Mouse (Mus musculus): ENCODE measurements around the gene Ifna15. TPM values are rescaled to one million over a fixed set of nuclear protein-coding genes. Genes with fewer than 3 reads are reported as not detected.

The Ifna15 gene
- polyA plus RNA-seq, 1 experiment from 2014 or later = not detected

DNA sequence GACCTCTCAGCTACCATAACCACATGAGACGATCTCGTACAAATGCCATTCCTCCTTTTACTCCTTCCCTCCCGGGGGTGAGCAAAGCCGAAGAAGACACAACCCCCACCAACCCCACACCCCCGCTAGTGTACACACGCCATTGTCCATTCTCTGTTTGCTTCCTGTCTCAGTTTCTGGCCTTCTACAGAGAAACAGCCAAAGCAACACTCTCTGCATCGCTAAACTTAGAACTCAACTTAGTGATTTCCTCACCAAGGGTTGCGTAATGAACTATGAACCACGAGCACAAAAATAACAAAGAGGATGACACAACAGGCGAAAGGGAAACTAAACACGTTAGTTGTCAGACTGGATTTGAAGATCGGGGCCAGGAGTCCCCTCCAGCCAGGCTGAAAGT, 20.7 kb downstream of the Ifna15 start:
- H3K36me3 ChIP-seq (ENCODE audit: control insufficient read depth, insufficient read depth, low read length) = no peaks in the 10 kb centered on the region
- H3K27ac ChIP-seq (ENCODE audit: low read depth, low read length) = no peak overlapping the region
- no peaks in the 10 kb centered on the region for H3K4me1 ChIP-seq (ENCODE audit: control insufficient read depth, insufficient read depth, low read length)
- no peaks in the 10 kb centered on the region for H3K9me3 ChIP-seq (ENCODE audit: control insufficient read depth, low read length)
- no peak for ATAC-seq (ENCODE audit: insufficient read depth, low FRiP score, low TSS enrichment)
- H3K9ac ChIP-seq (ENCODE audit: low read length) = no peak overlapping the region
- H3K27me3 ChIP-seq (ENCODE audit: control insufficient read depth, insufficient read depth, low read length) = no peaks in the 10 kb centered on the region
- no peak for DNase-seq (ENCODE audit: low spot score)
- 84% methylated on average over 12 of the region's 12 CpGs for WGBS
- no peak overlapping the region for H3K4me2 ChIP-seq (ENCODE audit: low read depth)
- no peak overlapping the region for H3K4me3 ChIP-seq (ENCODE audit: low read depth, low read length)

DNA sequence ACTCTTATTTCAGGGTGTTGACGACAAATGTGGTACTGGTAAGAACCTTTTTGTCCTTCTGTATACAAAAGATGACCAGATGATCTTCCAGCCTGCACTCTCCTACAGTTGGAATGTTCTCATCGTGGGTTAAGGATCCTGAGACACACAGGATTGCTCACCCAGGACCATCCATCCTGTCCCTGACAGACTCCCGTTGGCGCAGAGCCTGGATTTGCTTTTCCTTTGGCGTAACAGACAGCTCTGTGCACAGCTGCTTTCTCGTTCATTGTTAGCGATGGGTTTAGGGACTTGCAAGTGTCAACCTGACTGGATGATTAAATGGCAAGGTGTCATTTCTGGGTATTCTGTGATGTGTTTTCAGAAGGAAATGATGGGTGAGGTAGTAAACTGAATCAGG, 21.4 kb downstream of the Ifna15 start:
- H3K27ac ChIP-seq (ENCODE audit: low read depth, low read length) = no peak overlapping the region
- no peaks in the 10 kb centered on the region for H3K36me3 ChIP-seq (ENCODE audit: control insufficient read depth, insufficient read depth, low read length)
- no peak for ATAC-seq (ENCODE audit: insufficient read depth, low FRiP score, low TSS enrichment)
- H3K4me2 ChIP-seq (ENCODE audit: low read depth) = no peak overlapping the region
- DNase-seq (ENCODE audit: low spot score) = peak; percentile 9
- no peaks in the 10 kb centered on the region for H3K9me3 ChIP-seq (ENCODE audit: control insufficient read depth, low read length)
- H3K4me3 ChIP-seq (ENCODE audit: low read depth, low read length) = no peak overlapping the region
- 72% methylated on average over 7 of the region's 7 CpGs for WGBS
- no peak overlapping the region for H3K9ac ChIP-seq (ENCODE audit: low read length)
- no peaks in the 10 kb centered on the region for H3K27me3 ChIP-seq (ENCODE audit: control insufficient read depth, insufficient read depth, low read length)
- H3K4me1 ChIP-seq (ENCODE audit: control insufficient read depth, insufficient read depth, low read length) = no peaks in the 10 kb centered on the region

GRCm38 (mm10) chr4:88535742-88536141, 22.3 kb downstream of the Ifna15 start:
- no peak overlapping the region for H3K27ac ChIP-seq (ENCODE audit: low read depth, low read length)
- DNase-seq (ENCODE audit: low spot score) (no peak), ATAC-seq (ENCODE audit: insufficient read depth, low FRiP score, low TSS enrichment) (no peak)
- no peak overlapping the region for H3K9ac ChIP-seq (ENCODE audit: low read length)
- H3K27me3 ChIP-seq (ENCODE audit: control insufficient read depth, insufficient read depth, low read length) = no peaks in the 10 kb centered on the region
- H3K4me2 ChIP-seq (ENCODE audit: low read depth) = no peak overlapping the region
- H3K4me3 ChIP-seq (ENCODE audit: low read depth, low read length) = no peak overlapping the region
- H3K4me1 ChIP-seq (ENCODE audit: control insufficient read depth, insufficient read depth, low read length) = no peaks in the 10 kb centered on the region
- no peaks in the 10 kb centered on the region for H3K9me3 ChIP-seq (ENCODE audit: control insufficient read depth, low read length)
- H3K36me3 ChIP-seq (ENCODE audit: control insufficient read depth, insufficient read depth, low read length) = no peaks in the 10 kb centered on the region
- 94% methylated on average over 1 of the region's 1 CpGs for WGBS

DNA sequence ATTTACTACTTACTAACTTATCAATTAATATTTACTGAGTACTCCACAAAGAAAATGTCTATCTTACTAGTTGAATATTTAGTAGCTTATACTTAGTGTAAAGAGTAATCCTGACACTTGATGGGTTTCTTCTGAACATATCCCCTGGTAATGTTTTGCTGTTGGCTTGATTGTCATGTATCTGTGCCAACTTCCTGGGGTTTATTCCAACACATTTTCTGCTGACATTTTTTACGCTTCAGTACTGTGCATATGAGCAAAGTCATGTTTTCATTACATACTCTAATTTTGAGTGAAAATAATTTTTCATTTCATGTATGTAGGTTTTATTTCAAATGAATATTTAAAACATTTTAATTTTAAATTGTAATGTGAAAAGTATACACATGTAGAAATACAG, 23.1 kb downstream of the Ifna15 start:
- Histone ChIP-seq H3K27ac (ENCODE audit: low read depth, low read length) (no peak overlapping the region), H3K4me3 (ENCODE audit: low read depth, low read length) (no peak overlapping the region), H3K4me1 (ENCODE audit: control insufficient read depth, insufficient read depth, low read length) (no peaks in the 10 kb centered on the region), H3K27me3 (ENCODE audit: control insufficient read depth, insufficient read depth, low read length) (no peaks in the 10 kb centered on the region), H3K4me2 (ENCODE audit: low read depth) (no peak overlapping the region), H3K9ac (ENCODE audit: low read length) (no peak overlapping the region), H3K9me3 (ENCODE audit: control insufficient read depth, low read length) (no peaks in the 10 kb centered on the region), H3K36me3 (ENCODE audit: control insufficient read depth, insufficient read depth, low read length) (no peaks in the 10 kb centered on the region)
- no peak for DNase-seq (ENCODE audit: low spot score)
- WGBS = 94% methylated on average over 1 of the region's 1 CpGs
- no peak for ATAC-seq (ENCODE audit: insufficient read depth, low FRiP score, low TSS enrichment)

GRCm38 (mm10) chr4:88533499-88533898, 24.5 kb downstream of the Ifna15 start:
- Histone ChIP-seq H3K27me3 (ENCODE audit: control insufficient read depth, insufficient read depth, low read length) (no peaks in the 10 kb centered on the region), H3K4me3 (ENCODE audit: low read depth, low read length) (no peak overlapping the region), H3K9me3 (ENCODE audit: control insufficient read depth, low read length) (no peaks in the 10 kb centered on the region), H3K36me3 (ENCODE audit: control insufficient read depth, insufficient read depth, low read length) (no peaks in the 10 kb centered on the region), H3K9ac (ENCODE audit: low read length) (no peak overlapping the region), H3K4me1 (ENCODE audit: control insufficient read depth, insufficient read depth, low read length) (no peaks in the 10 kb centered on the region), H3K27ac (ENCODE audit: low read depth, low read length) (no peak overlapping the region), H3K4me2 (ENCODE audit: low read depth) (no peak overlapping the region)
- WGBS = 86% methylated on average over 2 of the region's 2 CpGs
- ATAC-seq (ENCODE audit: insufficient read depth, low FRiP score, low TSS enrichment) = no peak
- no peak for DNase-seq (ENCODE audit: low spot score)

DNA sequence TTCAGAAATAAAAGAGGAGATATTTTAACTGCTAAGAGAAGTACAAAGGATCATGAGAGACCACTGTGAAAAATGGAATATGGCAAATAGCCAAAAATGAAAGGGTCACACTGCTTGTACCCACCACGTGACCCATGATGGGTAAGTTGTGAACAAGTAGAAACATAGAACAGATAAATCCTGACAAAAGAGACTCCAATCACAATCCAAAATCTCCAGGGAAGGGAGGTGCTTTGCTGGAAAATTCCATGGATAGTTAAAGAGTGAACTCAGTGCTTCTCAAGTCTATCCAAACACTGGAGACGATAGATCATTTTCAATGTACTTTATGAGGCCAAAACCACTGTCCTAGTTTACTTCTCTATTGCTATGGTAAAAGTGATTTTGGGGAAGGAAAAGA, 27.2 kb downstream of the Ifna15 start:
- no peaks in the 10 kb centered on the region for H3K27me3 ChIP-seq (ENCODE audit: control insufficient read depth, insufficient read depth, low read length)
- no peak for DNase-seq (ENCODE audit: low spot score)
- no peak overlapping the region for H3K4me3 ChIP-seq (ENCODE audit: low read depth, low read length)
- no peak overlapping the region for H3K9ac ChIP-seq (ENCODE audit: low read length)
- 83% methylated on average over 2 of the region's 2 CpGs for WGBS
- no peak overlapping the region for H3K4me2 ChIP-seq (ENCODE audit: low read depth)
- H3K36me3 ChIP-seq (ENCODE audit: control insufficient read depth, insufficient read depth, low read length) = no peaks in the 10 kb centered on the region
- H3K27ac ChIP-seq (ENCODE audit: low read depth, low read length) = no peak overlapping the region
- no peaks in the 10 kb centered on the region for H3K9me3 ChIP-seq (ENCODE audit: control insufficient read depth, low read length)
- ATAC-seq (ENCODE audit: insufficient read depth, low FRiP score, low TSS enrichment) = no peak
- no peaks in the 10 kb centered on the region for H3K4me1 ChIP-seq (ENCODE audit: control insufficient read depth, insufficient read depth, low read length)

GRCm38 (mm10) chr4:88530271-88530670, 27.8 kb downstream of the Ifna15 start:
- Histone ChIP-seq H3K4me3 (ENCODE audit: low read depth, low read length) (no peak overlapping the region), H3K27ac (ENCODE audit: low read depth, low read length) (no peak overlapping the region), H3K9me3 (ENCODE audit: control insufficient read depth, low read length) (no peaks in the 10 kb centered on the region), H3K9ac (ENCODE audit: low read length) (no peak overlapping the region), H3K4me1 (ENCODE audit: control insufficient read depth, insufficient read depth, low read length) (no peaks in the 10 kb centered on the region), H3K36me3 (ENCODE audit: control insufficient read depth, insufficient read depth, low read length) (no peaks in the 10 kb centered on the region), H3K27me3 (ENCODE audit: control insufficient read depth, insufficient read depth, low read length) (no peaks in the 10 kb centered on the region), H3K4me2 (ENCODE audit: low read depth) (no peak overlapping the region)
- DNase-seq (ENCODE audit: low spot score) (no peak), ATAC-seq (ENCODE audit: insufficient read depth, low FRiP score, low TSS enrichment) (no peak)
- WGBS = 68% methylated on average over 4 of the region's 4 CpGs

- WGBS = 83% methylated on average over 5 of the region's 5 CpGs
- no peak overlapping the region for H3K27ac ChIP-seq (ENCODE audit: low read depth, low read length)
- H3K4me1 ChIP-seq (ENCODE audit: control insufficient read depth, insufficient read depth, low read length) = no peaks in the 10 kb centered on the region
- ATAC-seq (ENCODE audit: insufficient read depth, low FRiP score, low TSS enrichment) = no peak
- H3K4me3 ChIP-seq (ENCODE audit: low read depth, low read length) = no peak overlapping the region
- H3K27me3 ChIP-seq (ENCODE audit: control insufficient read depth, insufficient read depth, low read length) = no peaks in the 10 kb centered on the region
- no peaks in the 10 kb centered on the region for H3K36me3 ChIP-seq (ENCODE audit: control insufficient read depth, insufficient read depth, low read length)
- H3K9me3 ChIP-seq (ENCODE audit: control insufficient read depth, low read length) = no peaks in the 10 kb centered on the region
- DNase-seq (ENCODE audit: low spot score) = no peak
- H3K4me2 ChIP-seq (ENCODE audit: low read depth) = no peak overlapping the region
- no peak overlapping the region for H3K9ac ChIP-seq (ENCODE audit: low read length)
These were observed 31.5 kb downstream of the Ifna15 start for GRCm38 (mm10) chr4:88526379-88527049.

- Histone ChIP-seq H3K9ac (ENCODE audit: low read length) (no peak overlapping the region), H3K9me3 (ENCODE audit: control insufficient read depth, low read length) (no peaks in the 10 kb centered on the region), H3K4me3 (ENCODE audit: low read depth, low read length) (no peak overlapping the region), H3K27ac (ENCODE audit: low read depth, low read length) (no peak overlapping the region), H3K4me2 (ENCODE audit: low read depth) (no peak overlapping the region), H3K27me3 (ENCODE audit: control insufficient read depth, insufficient read depth, low read length) (no peaks in the 10 kb centered on the region), H3K36me3 (ENCODE audit: control insufficient read depth, insufficient read depth, low read length) (no peaks in the 10 kb centered on the region), H3K4me1 (ENCODE audit: control insufficient read depth, insufficient read depth, low read length) (no peaks in the 10 kb centered on the region)
- DNase-seq (ENCODE audit: low spot score) (no peak), ATAC-seq (ENCODE audit: insufficient read depth, low FRiP score, low TSS enrichment) (no peak)
- WGBS = 78% methylated on average over 3 of the region's 3 CpGs
These were observed 32.7 kb downstream of the Ifna15 start for GRCm38 (mm10) chr4:88525393-88525792.

Measured in neural tube, embryonic 11.5 days (tissue).